In genomic region chr1:56850446-56850845, GRCm38 (mm10) we compare ENCODE assay signal across 16 mouse cellular contexts.
DNase-seq lines count a peak whose midpoint lies in the region; ATAC-seq and TF ChIP-seq lines count a peak whose summit lies in the region.
"Had no signal": no experiment of that assay in that cellular context is flagged by ENCODE, and none has a peak within 500 bp of the region (broad histone marks: within the 10 kb centered on the region; RNA-seq: fewer than 3 reads in every experiment).

No protein-coding gene starts in this region.

- H3K27ac ChIP-seq in midbrain, postnatal 0 days (ENCODE audit: low read depth, low read length): no peak overlapping the region
- H3K27ac ChIP-seq: embryonic facial prominence, embryonic 10.5 days; forebrain, embryonic 13.5 days; heart, embryonic 13.5 days; hindbrain, embryonic 15.5 days had no signal

- no peaks in the 10 kb centered on the region for H3K9me3 ChIP-seq in midbrain, postnatal 0 days (ENCODE audit: low read length)
- H3K9me3 ChIP-seq: embryonic facial prominence, embryonic 10.5 days; forebrain, embryonic 13.5 days; heart, embryonic 13.5 days; hindbrain, embryonic 15.5 days had no signal

- H3K4me1 ChIP-seq in midbrain, postnatal 0 days (ENCODE audit: insufficient read depth, low read length): no peaks in the 10 kb centered on the region
- H3K4me1 ChIP-seq: forebrain, embryonic 13.5 days; heart, embryonic 13.5 days had no signal

- WGBS in midbrain, postnatal 0 days: 90% methylated on average over 8 of the region's 8 CpGs

- no peak for TF ChIP-seq CTCF in midbrain, postnatal 0 days (IDR thresholded peaks at IDR 0.05)

- no peak overlapping the region for H3K9ac ChIP-seq in midbrain, postnatal 0 days (replicated peaks; ENCODE audit: low read length, poor library complexity, severe bottlenecking)
- H3K9ac ChIP-seq: forebrain, embryonic 13.5 days; forebrain, postnatal 0 days; heart, embryonic 13.5 days; hindbrain, embryonic 15.5 days had no signal

- H3K4me3 ChIP-seq in midbrain, postnatal 0 days (ENCODE audit: low read depth, low read length): no peak overlapping the region
- H3K4me3 ChIP-seq: embryonic facial prominence, embryonic 10.5 days; forebrain, embryonic 13.5 days; heart, embryonic 13.5 days; hindbrain, embryonic 15.5 days had no signal

- no peaks in the 10 kb centered on the region for H3K36me3 ChIP-seq in midbrain, postnatal 0 days (ENCODE audit: insufficient read depth, low read length)
- H3K36me3 ChIP-seq: heart, embryonic 13.5 days; hindbrain, embryonic 15.5 days had no signal

- H3K27me3 ChIP-seq in midbrain, postnatal 0 days (ENCODE audit: insufficient read depth, low read length): no peaks in the 10 kb centered on the region
- H3K27me3 ChIP-seq: forebrain, embryonic 13.5 days; heart, embryonic 13.5 days; hindbrain, embryonic 15.5 days had no signal

- intact Hi-C loops in left cerebral cortex, postnatal 36 days (cut with DNase I): no loop called here

- DNase-seq in layer of hippocampus, adult 11-12 months (ENCODE audit: low spot score): peak; percentile 13
- no peak for DNase-seq in layer of hippocampus, postnatal 36 days
- DNase-seq in right cerebral cortex, adult 18-20 months: peak; percentile 20
- DNase-seq in right cerebral cortex, postnatal 4 days: no peak
- DNase-seq in left cerebral cortex, postnatal 36 days (ENCODE audit: low spot score in 2 of 2): peak; percentile 28 to 34
- DNase-seq in telencephalon, adult 2 months (ENCODE audit: low read depth, low spot score): peak; percentile 61
- no peak for DNase-seq in midbrain, postnatal 0 days (ENCODE audit: low spot score)
- DNase-seq: adrenal gland, adult 2 months; adrenal gland, postnatal 25 days; forebrain, postnatal 0 days; gastrocnemius, postnatal 36 days; heart, postnatal 36 days had no signal

- ATAC-seq in midbrain, postnatal 0 days (ENCODE audit: low FRiP score): no peak
- ATAC-seq: forebrain, embryonic 13.5 days had no signal

- no peak overlapping the region for H3K4me2 ChIP-seq in midbrain, postnatal 0 days (ENCODE audit: low read depth, low read length, poor library complexity, severe bottlenecking)
- H3K4me2 ChIP-seq: forebrain, embryonic 13.5 days; heart, embryonic 13.5 days; hindbrain, embryonic 15.5 days had no signal

Comparison
In these comparisons a context has a peak if more than half of its experiments do, and no peak if none do; other contexts are left out.
1. DNase-seq: peak in layer of hippocampus, adult 11-12 months (single experiment), right cerebral cortex, adult 18-20 months (single experiment), left cerebral cortex, postnatal 36 days (2 of 2) and telencephalon, adult 2 months (single experiment); none in layer of hippocampus, postnatal 36 days (0 of 2), right cerebral cortex, postnatal 4 days (single experiment) and midbrain, postnatal 0 days (single experiment).